Mouse (Mus musculus) regulatory T cell (primary cell): ENCODE data around the gene Ces4a.
"Not testable (repeated sequence)": the region's sequence is repeated elsewhere in the genome, so short reads cannot be mapped to it uniquely, and the experiment has no call there.

Experiments used
- in situ Hi-C: fragments of 300-600 bp; cut with MboI, MseI; formaldehyde crosslinking; loops from one replicate; pipeline ENCODE4 v1.15.1; 2025; ENCODE audit warnings: high pct_unique_total_duplicates

The Ces4a gene

GRCm38 (mm10) chr8:105131509-105131908 lies at the start of gene Ces4a:
Gene Ces4a, plus strand, starts transcription at chr8:105131800.
- in situ Hi-C loops: no loop called here

DNA sequence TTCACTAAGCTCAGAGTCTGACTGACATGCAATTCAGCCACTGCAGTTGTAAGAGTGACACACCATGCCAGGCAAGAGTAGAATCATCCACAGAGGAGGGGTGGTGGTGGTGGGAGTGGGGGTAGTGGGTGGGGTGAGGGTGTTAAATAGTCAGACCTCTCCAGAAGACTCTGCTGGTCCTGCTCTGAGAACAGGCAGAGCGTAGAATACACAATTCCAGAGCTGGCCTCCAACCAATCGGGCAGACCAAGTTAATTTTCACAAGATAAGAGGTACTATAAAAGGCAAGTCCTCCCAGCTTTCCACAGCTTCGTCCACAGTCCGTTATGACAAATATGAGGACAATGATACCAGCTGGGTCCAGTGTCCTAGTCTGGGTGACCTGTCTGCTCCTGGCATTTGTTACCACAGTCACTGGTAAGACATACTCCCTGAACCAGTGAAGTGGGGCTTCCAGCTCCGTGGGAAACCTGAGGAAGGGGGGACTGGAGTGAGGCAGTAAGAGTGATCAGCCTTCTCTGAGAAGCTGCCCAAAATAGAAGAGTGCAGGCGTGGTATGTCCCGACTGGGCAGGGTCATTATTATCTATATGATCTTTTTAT lies 48.0 kb upstream of the Ces4a start, which contains the start of gene Ces3b:
TSS of gene Ces3b (plus strand) at position 305 of the 602 bp plus-strand sequence.
- in situ Hi-C loops: no loop called here

DNA sequence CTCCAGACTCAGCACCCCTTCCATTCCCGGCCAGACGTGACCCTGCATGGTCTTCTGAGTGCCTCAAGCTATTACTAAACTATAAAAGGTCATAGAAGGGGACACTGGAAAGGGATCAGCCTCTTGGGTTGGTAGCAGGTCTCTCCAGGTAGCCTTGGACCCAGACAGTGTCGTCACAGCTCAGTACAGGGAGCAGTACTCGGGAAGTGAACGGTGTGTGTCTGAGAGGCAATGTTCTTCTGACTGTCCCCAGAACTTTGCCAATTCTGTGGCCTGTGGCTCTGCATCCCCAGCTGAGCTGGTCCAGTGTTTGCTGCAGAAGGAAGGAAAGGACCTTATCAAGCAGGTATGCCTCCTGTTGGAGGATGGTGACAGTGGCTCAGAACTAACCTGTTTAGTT lies 43.4 kb upstream of the Ces4a start:
- in situ Hi-C loops: not testable (repeated sequence)

- in situ Hi-C loops: no loop called here
Observed at GRCm38 (mm10) chr8:105088581-105088980, 43.0 kb upstream of the Ces4a start.

- in situ Hi-C loops: no loop called here
Observed at GRCm38 (mm10) chr8:105093992-105094391, 37.6 kb upstream of the Ces4a start.

DNA sequence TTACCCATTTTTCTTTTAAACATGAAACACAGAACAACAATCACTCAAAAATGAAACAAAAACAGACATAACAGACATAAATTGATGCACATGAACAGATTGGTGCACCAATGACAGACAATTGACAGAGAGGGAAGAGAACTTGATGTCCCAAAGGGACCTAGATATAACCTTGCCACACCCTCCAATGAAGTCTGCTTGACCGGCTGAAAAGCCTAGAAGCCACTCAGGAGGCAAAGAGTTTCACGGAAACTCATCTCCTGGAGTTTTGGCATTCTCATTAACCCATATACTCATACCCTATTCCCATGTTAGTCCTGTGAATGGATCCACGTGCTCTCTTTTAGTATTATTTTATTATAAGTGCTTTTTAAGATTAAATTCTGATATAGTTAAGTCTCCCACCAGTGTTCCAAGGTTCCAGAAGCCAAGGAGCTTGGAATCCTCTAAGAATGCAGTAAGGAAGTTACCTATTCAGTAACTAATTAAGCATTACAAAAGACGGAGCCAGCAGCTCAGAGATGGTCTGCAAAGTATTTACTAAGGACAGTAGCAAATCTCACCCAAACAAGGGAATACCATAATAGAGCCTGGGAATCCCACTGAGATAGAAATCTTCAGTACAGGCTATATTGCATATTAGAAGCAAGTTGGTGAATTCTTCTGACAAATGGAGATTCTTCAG lies 29.4 kb upstream of the Ces4a start:
- in situ Hi-C loops: not testable (repeated sequence)

DNA sequence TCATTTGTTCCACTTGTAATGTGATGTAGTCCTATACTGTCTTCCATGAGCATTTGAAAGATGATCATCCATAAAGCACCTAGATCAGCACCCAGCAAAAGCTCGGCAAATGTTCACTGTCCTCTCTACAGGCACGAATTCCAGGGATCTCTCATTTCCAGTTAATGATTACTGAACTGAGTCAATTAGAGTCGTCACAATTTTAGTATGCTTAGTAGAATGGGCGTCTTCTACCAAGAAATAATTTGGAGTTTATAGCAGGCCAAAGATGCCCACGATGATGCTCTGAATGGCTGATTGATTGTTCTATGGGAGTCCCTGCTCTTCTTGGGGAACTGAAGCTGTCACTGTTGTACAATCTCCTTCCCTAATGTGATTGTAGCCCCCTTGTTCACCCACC lies 27.9 kb upstream of the Ces4a start:
- in situ Hi-C loops: not testable (repeated sequence)

GRCm38 (mm10) chr8:105104220-105104619 lies 27.4 kb upstream of the Ces4a start:
- in situ Hi-C loops: no loop called here

GRCm38 (mm10) chr8:105129864-105130263 lies 1.7 kb upstream of the Ces4a start:
- in situ Hi-C loops: no loop called here

DNA sequence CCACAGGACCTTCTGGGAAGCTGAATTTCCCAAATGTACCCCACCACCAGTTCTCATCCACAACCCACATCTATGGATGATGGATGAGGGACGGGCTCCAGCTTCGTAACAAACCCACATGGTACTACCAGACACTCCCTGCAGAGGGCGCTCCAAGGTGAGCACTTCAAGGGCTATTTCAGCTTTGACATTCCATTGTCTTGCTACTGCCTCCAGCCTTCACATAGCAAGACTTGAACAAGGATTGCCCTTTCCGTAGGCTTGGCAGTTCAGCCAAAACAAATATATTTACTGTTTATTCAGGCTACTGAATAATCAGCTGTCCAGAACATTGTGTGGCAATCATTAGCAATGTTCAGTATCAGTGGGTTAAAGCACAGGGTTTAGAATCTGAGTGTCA lies 6.8 kb downstream of the Ces4a start:
- in situ Hi-C loops: no loop called here

GRCm38 (mm10) chr8:105142395-105142794 lies 10.8 kb downstream of the Ces4a start:
- in situ Hi-C loops: no loop called here

- in situ Hi-C loops: no loop called here
Observed at GRCm38 (mm10) chr8:105151654-105152053, 20.1 kb downstream of the Ces4a start.

DNA sequence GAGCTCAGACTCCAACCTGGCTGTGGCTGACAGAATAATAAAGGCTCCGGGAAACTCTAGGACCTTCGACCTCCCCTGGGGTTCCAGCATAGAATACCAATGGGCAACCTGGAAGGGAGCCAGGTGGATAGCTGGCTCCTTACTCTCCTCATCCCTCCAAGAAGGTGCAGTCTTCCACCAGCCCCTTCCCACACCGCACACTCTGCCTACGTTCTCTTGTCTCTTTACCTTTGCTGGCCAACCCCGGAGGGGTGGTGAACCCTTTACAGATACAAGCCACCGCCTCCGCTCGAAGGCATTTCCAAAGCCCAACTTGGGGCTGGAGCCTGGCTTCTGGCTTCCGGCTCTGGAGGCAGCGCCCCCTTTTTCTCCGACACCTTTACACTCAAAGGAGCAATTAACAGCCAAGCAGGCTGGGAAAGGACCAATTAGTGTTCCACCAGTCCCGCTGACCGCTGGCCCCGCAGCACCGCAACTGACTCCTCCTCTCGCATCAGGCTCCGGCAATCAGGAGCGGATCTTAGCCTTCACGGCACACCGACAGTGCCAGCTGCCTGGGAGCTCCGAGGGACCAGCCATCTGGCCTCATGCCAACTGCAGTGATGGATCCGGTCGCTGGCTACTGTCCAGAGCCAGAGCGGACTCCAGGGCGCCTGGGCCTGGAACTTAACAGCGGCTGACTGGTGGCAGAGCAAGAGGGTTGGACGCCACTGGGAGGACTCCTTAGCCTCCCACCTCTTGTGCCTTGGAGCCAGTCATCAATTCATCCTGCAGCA lies 21.2 kb downstream of the Ces4a start:
- in situ Hi-C loops: no loop called here

- in situ Hi-C loops: no loop called here
Observed at GRCm38 (mm10) chr8:105154316-105154715, 22.7 kb downstream of the Ces4a start.

- in situ Hi-C loops: no loop called here
Observed at GRCm38 (mm10) chr8:105155091-105155745, 23.6 kb downstream of the Ces4a start.

DNA sequence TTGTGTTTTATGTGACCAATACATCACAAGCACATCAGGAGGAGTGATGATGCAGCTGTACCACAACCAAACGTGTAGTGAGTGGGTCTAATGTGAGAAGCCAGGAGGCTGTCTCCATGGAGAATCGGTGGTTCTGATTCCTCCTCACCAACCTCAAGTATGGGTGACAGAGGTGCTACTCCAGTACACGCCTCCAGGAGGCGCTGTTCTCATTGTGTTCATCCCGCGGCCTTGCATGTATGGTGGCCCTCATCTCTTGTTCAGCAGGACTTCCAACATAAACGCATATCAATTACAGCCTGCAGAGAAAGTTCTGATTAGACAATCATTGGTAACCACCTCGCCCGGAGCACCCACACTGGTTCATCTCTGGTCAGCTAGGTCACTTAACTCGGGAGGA lies 26.0 kb downstream of the Ces4a start:
- in situ Hi-C loops: no loop called here

DNA sequence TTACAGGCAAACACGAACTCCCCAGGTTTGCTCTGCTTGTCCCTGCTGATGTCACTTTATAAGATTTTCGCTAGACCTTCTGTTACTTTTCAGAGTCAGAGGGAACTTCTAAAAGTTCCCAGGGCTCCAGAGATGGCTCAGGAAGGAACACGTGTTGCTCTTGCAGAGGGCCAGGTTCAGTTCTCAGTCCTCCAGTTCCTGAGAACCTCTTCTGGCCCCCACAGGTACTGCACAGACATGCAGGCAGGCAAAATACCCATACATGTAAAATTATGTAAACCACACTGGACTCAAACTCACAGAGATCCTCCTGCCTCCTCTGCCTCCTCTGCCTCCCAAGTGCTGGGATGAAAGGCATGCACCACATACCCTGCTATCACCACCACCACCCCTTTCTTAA lies 26.5 kb downstream of the Ces4a start:
- in situ Hi-C loops: no loop called here

DNA sequence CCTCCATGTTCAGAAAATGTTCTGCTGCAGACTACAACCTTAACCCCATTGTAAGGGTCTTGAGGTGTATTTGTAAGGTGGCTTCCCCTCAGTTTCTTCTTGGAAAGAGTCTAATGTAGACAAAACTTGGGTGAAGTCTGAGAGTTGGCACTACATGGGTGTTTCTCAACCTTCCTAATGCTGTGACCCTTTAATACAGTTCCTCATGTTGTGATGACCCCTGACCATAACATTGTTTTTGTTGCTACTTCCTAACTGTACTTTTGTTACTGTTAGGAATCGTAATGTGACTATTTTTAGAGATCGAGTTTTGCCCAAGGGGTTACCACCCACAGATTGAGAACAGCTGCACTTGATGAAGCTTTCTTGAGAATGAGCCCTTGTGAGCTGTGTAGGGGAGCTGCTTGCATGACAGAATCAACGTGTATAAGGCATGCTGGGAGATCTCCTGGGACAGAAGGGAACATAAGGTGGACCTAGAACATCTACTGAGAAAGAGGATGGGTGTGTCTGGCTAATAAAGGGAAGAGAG lies 29.6 kb downstream of the Ces4a start:
- in situ Hi-C loops: no loop called here

DNA sequence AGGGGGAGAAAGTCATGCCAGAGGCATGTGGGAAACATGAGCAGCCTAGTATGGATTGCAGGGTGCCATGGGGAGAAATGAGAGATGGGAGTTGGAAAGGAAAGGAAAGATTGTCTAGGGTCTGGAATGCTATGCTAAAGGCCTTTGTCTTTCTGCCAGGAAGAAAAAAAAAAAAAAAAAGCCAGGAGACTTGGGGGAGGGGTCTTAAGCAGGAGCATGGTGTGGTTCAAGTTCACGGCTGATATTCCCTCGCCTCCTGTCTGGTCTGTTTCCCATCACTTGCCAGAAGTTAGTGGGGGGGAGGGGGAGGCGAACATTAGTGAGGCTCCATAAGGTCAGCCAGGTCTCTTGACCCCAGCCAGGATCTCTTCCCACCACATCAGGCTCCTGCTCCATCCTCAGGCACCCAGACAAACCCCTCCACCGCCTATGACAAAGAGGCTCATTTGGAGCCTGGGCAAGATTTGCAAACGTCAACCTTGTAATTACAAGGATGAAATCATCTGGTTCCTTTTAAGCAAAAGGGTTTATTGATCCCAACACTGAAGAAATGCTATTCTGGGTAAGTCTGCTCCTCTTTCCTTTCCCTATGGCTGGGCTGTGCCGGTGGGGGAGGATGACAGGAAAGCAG lies 32.8 kb downstream of the Ces4a start:
- in situ Hi-C loops: no loop called here

GRCm38 (mm10) chr8:105165191-105165590 lies 33.6 kb downstream of the Ces4a start:
- in situ Hi-C loops: no loop called here

DNA sequence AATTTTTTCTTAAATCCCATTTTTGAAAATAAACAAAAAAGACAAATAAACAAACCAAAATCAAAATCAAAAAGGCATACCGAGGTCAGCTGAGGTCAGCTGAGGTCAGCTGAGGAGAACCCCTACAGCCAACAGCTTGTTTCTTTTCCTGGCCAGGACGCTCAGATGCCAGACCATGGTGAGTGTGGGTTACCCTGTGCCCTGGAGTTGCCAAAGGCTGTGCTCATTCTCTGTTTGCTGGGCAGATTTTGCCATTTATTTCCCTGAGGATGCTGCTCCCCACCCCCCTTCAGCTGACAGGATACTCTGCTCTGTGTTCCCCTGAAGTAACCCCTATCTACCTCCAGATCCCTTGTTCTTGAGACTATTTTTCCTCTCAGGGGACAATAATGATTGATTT lies 35.5 kb downstream of the Ces4a start:
- in situ Hi-C loops: no loop called here
